Mouse (Mus musculus): Measurements from ENCODE around the gene Lrrc15. TPM values are rescaled to one million over a fixed set of nuclear protein-coding genes. Genes with fewer than 3 reads are reported as not detected.

Gene Lrrc15
- polyA plus RNA-seq, 1 experiment from 2014 or later = 0.46 TPM

GRCm38 (mm10) chr16:30275558-30276340 lies 7.3 kb downstream of the Lrrc15 start:
- Histone ChIP-seq H3K27me3 (replicated peaks) (no peaks in the 10 kb centered on the region; the same call in 1 of the 2 replicates), H3K9ac (no peak overlapping the region), H3K4me1 (replicated peaks) (peaks cover 20% of the 10 kb centered on the region; the same call in 1 of the 2 replicates), H3K9me3 (replicated peaks) (no peaks in the 10 kb centered on the region), H3K27ac (ENCODE audit: poor library complexity, severe bottlenecking) (no peak overlapping the region), H3K36me3 (no peaks in the 10 kb centered on the region), H3K4me3 (no peak overlapping the region), H3K4me2 (no peak overlapping the region)
- WGBS = 72% methylated on average over 15 of the region's 15 CpGs
- ATAC-seq (ENCODE audit: insufficient number of reproducible peaks, low FRiP score) = no peak

GRCm38 (mm10) chr16:30273065-30273464 lies 10.0 kb downstream of the Lrrc15 start:
- Histone ChIP-seq H3K27me3 (replicated peaks) (no peaks in the 10 kb centered on the region; the same call in 1 of the 2 replicates), H3K36me3 (no peaks in the 10 kb centered on the region), H3K9ac (no peak overlapping the region), H3K4me2 (no peak overlapping the region), H3K4me3 (no peak overlapping the region), H3K4me1 (replicated peaks) (0 out of 2 replicates have a peak, but pooled peaks cover 16% of the 10 kb centered on the region), H3K9me3 (replicated peaks) (no peaks in the 10 kb centered on the region), H3K27ac (ENCODE audit: poor library complexity, severe bottlenecking) (no peak overlapping the region)
- no peak for ATAC-seq (ENCODE audit: insufficient number of reproducible peaks, low FRiP score)
- 88% methylated on average over 8 of the region's 8 CpGs for WGBS

- no peaks in the 10 kb centered on the region for H3K27me3 ChIP-seq (replicated peaks)
- no peak overlapping the region for H3K4me3 ChIP-seq
- no peaks in the 10 kb centered on the region for H3K9me3 ChIP-seq (replicated peaks)
- H3K36me3 ChIP-seq = no peaks in the 10 kb centered on the region
- H3K4me2 ChIP-seq = no peak overlapping the region
- H3K4me1 ChIP-seq (replicated peaks) = 0 out of 2 replicates have a peak, but pooled peaks cover 16% of the 10 kb centered on the region
- 71% methylated on average over 6 of the region's 6 CpGs for WGBS
- no peak overlapping the region for H3K27ac ChIP-seq (ENCODE audit: poor library complexity, severe bottlenecking)
- no peak overlapping the region for H3K9ac ChIP-seq
- ATAC-seq (ENCODE audit: insufficient number of reproducible peaks, low FRiP score) = no peak
Observed at GRCm38 (mm10) chr16:30271941-30272595, 11.0 kb downstream of the Lrrc15 start.

- H3K27me3 ChIP-seq (replicated peaks) = no peaks in the 10 kb centered on the region
- 35% methylated on average over 8 of the region's 8 CpGs for WGBS
- no peak overlapping the region for H3K4me3 ChIP-seq
- H3K9me3 ChIP-seq (replicated peaks) = no peaks in the 10 kb centered on the region
- no peak overlapping the region for H3K9ac ChIP-seq
- no peaks in the 10 kb centered on the region for H3K36me3 ChIP-seq
- ATAC-seq (ENCODE audit: insufficient number of reproducible peaks, low FRiP score) = no peak
- no peak overlapping the region for H3K27ac ChIP-seq (ENCODE audit: poor library complexity, severe bottlenecking)
- H3K4me1 ChIP-seq (replicated peaks) = 0 out of 2 replicates have a peak, but pooled peaks cover 16% of the 10 kb centered on the region
- H3K4me2 ChIP-seq = no peak overlapping the region
Observed at GRCm38 (mm10) chr16:30271223-30271761, 11.8 kb downstream of the Lrrc15 start.

- 58% methylated on average over 5 of the region's 5 CpGs for WGBS
Observed at GRCm38 (mm10) chr16:30267359-30267758, 15.7 kb downstream of the Lrrc15 start, which contains the start of gene Cpn2. Gene Cpn2, minus strand, starts transcription at chr16:30267499.

GRCm38 (mm10) chr16:30266561-30266960 lies 16.5 kb downstream of the Lrrc15 start:
- Histone ChIP-seq H3K27ac (ENCODE audit: poor library complexity, severe bottlenecking) (no peak overlapping the region), H3K4me3 (no peak overlapping the region), H3K9me3 (replicated peaks) (no peaks in the 10 kb centered on the region), H3K9ac (no peak overlapping the region), H3K36me3 (no peaks in the 10 kb centered on the region), H3K4me2 (no peak overlapping the region), H3K4me1 (replicated peaks) (peaks cover 13% of the 10 kb centered on the region), H3K27me3 (replicated peaks) (0 out of 2 replicates have a peak, but pooled peaks cover 2% of the 10 kb centered on the region)
- 80% methylated on average over 5 of the region's 5 CpGs for WGBS
- no peak for ATAC-seq (ENCODE audit: insufficient number of reproducible peaks, low FRiP score)

More at GRCm38 (mm10) chr16:30267359-30267758, 15.7 kb downstream of the Lrrc15 start, which contains the start of gene Cpn2:
- Histone ChIP-seq H3K27ac (ENCODE audit: poor library complexity, severe bottlenecking) (no peak within 1 kb of the TSS), H3K4me3 (no peak within 1 kb of the TSS), H3K27me3 (replicated peaks) (0 out of 2 replicates have a peak, but pooled peaks cover 2% of the 10 kb centered on the region), H3K9ac (no peak within 1 kb of the TSS), H3K4me2 (no peak within 1 kb of the TSS), H3K9me3 (replicated peaks) (no peaks in the 10 kb centered on the region), H3K36me3 (no peaks in the 10 kb centered on the region), H3K4me1 (replicated peaks) (peaks cover 13% of the 10 kb centered on the region)
- no peak for ATAC-seq (ENCODE audit: insufficient number of reproducible peaks, low FRiP score)

GRCm38 (mm10) chr16:30265611-30266010 lies 17.4 kb downstream of the Lrrc15 start:
- WGBS = 56% methylated on average over 4 of the region's 4 CpGs
- no peak overlapping the region for H3K9ac ChIP-seq
- no peaks in the 10 kb centered on the region for H3K9me3 ChIP-seq (replicated peaks)
- no peak overlapping the region for H3K4me2 ChIP-seq
- peak overlapping the region; percentile 41; the same call in 1 of the 2 replicates for H3K27ac ChIP-seq (ENCODE audit: poor library complexity, severe bottlenecking)
- peaks cover 8% of the 10 kb centered on the region for H3K4me1 ChIP-seq (replicated peaks)
- no peak overlapping the region for H3K4me3 ChIP-seq
- no peak for ATAC-seq (ENCODE audit: insufficient number of reproducible peaks, low FRiP score)
- H3K36me3 ChIP-seq = no peaks in the 10 kb centered on the region
- 0 out of 2 replicates have a peak, but pooled peaks cover 2% of the 10 kb centered on the region for H3K27me3 ChIP-seq (replicated peaks)

- Histone ChIP-seq H3K4me1 (replicated peaks) (peaks cover 16% of the 10 kb centered on the region), H3K4me3 (no peak overlapping the region), H3K9ac (no peak overlapping the region), H3K36me3 (no peaks in the 10 kb centered on the region), H3K27me3 (replicated peaks) (0 out of 2 replicates have a peak, but pooled peaks cover 2% of the 10 kb centered on the region), H3K27ac (ENCODE audit: poor library complexity, severe bottlenecking) (no peak overlapping the region), H3K9me3 (replicated peaks) (no peaks in the 10 kb centered on the region), H3K4me2 (no peak overlapping the region)
- 72% methylated on average over 4 of the region's 4 CpGs for WGBS
- ATAC-seq (ENCODE audit: insufficient number of reproducible peaks, low FRiP score) = no peak
Observed at GRCm38 (mm10) chr16:30263156-30263555, 19.9 kb downstream of the Lrrc15 start.

- ATAC-seq (ENCODE audit: insufficient number of reproducible peaks, low FRiP score) = no peak
- peaks cover 16% of the 10 kb centered on the region for H3K4me1 ChIP-seq (replicated peaks)
- no peak overlapping the region for H3K9ac ChIP-seq
- no peak overlapping the region for H3K4me2 ChIP-seq
- H3K9me3 ChIP-seq (replicated peaks) = no peaks in the 10 kb centered on the region
- H3K4me3 ChIP-seq = no peak overlapping the region
- no peak overlapping the region for H3K27ac ChIP-seq (ENCODE audit: poor library complexity, severe bottlenecking)
- WGBS = 1% methylated on average over 2 of the region's 2 CpGs
- H3K27me3 ChIP-seq (replicated peaks) = 0 out of 2 replicates have a peak, but pooled peaks cover 2% of the 10 kb centered on the region
- H3K36me3 ChIP-seq = no peaks in the 10 kb centered on the region
Observed at GRCm38 (mm10) chr16:30262664-30263063, 20.4 kb downstream of the Lrrc15 start.

- no peak overlapping the region for H3K4me3 ChIP-seq
- H3K4me1 ChIP-seq (replicated peaks) = peaks cover 19% of the 10 kb centered on the region
- peaks cover 2% of the 10 kb centered on the region; the same call in 1 of the 2 replicates for H3K27me3 ChIP-seq (replicated peaks)
- no peak for ATAC-seq (ENCODE audit: insufficient number of reproducible peaks, low FRiP score)
- no peak overlapping the region for H3K9ac ChIP-seq
- WGBS = 77% methylated on average over 10 of the region's 10 CpGs
- no peak overlapping the region for H3K4me2 ChIP-seq
- H3K27ac ChIP-seq (ENCODE audit: poor library complexity, severe bottlenecking) = no peak overlapping the region
- no peaks in the 10 kb centered on the region for H3K36me3 ChIP-seq
- no peaks in the 10 kb centered on the region for H3K9me3 ChIP-seq (replicated peaks)
Observed at GRCm38 (mm10) chr16:30262157-30262556, 20.9 kb downstream of the Lrrc15 start.

- peaks cover 19% of the 10 kb centered on the region for H3K4me1 ChIP-seq (replicated peaks)
- ATAC-seq (ENCODE audit: insufficient number of reproducible peaks, low FRiP score) = no peak
- H3K9ac ChIP-seq = no peak overlapping the region
- no peaks in the 10 kb centered on the region for H3K36me3 ChIP-seq
- peaks cover 9% of the 10 kb centered on the region; the same call in 1 of the 2 replicates for H3K27me3 ChIP-seq (replicated peaks)
- H3K9me3 ChIP-seq (replicated peaks) = no peaks in the 10 kb centered on the region
- H3K27ac ChIP-seq (ENCODE audit: poor library complexity, severe bottlenecking) = no peak overlapping the region
- no peak overlapping the region for H3K4me3 ChIP-seq
- WGBS = 83% methylated on average over 9 of the region's 9 CpGs
- H3K4me2 ChIP-seq = no peak overlapping the region
Observed at GRCm38 (mm10) chr16:30261341-30261740, 21.7 kb downstream of the Lrrc15 start.
